In the genomic region with DNA sequence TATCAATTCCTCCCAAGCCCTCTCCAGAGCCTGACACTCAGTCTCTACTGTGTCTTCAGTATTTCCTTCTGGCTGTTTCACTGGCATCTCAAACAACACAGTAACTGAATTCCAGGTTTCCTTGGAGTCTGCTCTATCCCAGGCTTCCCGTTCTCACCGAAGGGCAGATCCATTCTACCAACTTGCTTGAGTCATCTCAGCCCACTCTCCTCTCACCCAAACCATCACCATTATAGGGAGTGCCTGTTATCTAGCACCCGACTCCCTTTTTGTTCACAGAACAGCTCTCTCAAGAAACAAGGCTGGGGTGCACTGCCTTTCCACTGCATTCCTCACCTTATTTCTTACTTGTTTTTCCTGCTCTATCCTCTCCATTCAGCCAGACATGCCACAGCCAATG, we compare ENCODE assay signal across 20 mouse cellular contexts.
"Had no signal": no experiment of that assay in that cellular context is flagged by ENCODE, and none has a peak within 500 bp of the region (broad histone marks: within the 10 kb centered on the region; RNA-seq: fewer than 3 reads in every experiment).

No protein-coding gene starts in this region.

- DNase-seq: forebrain, postnatal 0 days; gastrocnemius, postnatal 14 days; gastrocnemius, postnatal 36 days; heart, adult 11 months; heart, adult 2 months; heart, postnatal 14 days; heart, postnatal 36 days; kidney, adult 18-20 months; kidney, adult 8-10 months; kidney, postnatal 10 days; kidney, postnatal 4 days; liver; liver, embryonic 13.5 days had no signal

- H3K4me3 ChIP-seq: heart, adult 2 months; heart, embryonic 13.5 days; heart, embryonic 15.5 days; intestine, embryonic 15.5 days; layer of hippocampus, adult 2 months; limb, embryonic 10.5 days; limb, embryonic 12.5 days; liver, embryonic 13.5 days had no signal

- H3K27ac ChIP-seq: heart, adult 2 months; heart, embryonic 13.5 days; heart, embryonic 15.5 days; hindbrain, embryonic 14.5 days; intestine, embryonic 15.5 days; layer of hippocampus, adult 2 months; limb, embryonic 10.5 days; limb, embryonic 12.5 days; liver, embryonic 13.5 days had no signal
